7 mouse cellular contexts compared by ENCODE assay signal in the genomic region with DNA sequence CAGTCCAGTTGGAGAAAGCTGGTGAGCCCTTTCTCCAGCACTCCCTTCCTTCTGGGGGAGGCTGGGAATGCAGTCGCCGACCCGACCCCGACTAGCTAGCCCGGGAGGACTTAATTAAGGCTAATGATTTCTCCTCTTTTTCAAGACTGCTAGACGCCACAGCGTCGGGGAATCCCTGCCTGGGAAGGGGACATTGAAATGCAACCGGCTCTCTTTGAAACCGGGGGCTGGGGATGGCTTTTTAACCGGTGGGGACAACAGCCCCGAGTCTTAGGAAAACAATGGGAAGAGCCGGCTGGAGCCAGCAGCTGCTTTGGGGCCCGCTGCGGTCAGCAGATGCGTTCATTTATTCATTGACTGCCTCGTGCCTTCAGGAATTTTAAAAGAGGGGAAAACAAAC. TPM values are rescaled to one million over a fixed set of nuclear protein-coding genes. Genes with fewer than 3 reads are reported as not detected.
DNase-seq lines count a peak whose midpoint lies in the region; ATAC-seq lines count a peak whose summit lies in the region.

No protein-coding gene starts in this region.

- no peak for DNase-seq in lung, postnatal 36 days
- DNase-seq in forebrain, embryonic 11.5 days (ENCODE audit: low spot score), result peak; percentile 58
- DNase-seq in cerebellum, adult 11-12 months, result no peak

- H3K4me3 ChIP-seq in lung, embryonic 15.5 days, result peak overlapping the region; percentile 22
- H3K4me3 ChIP-seq in forebrain, embryonic 11.5 days (ENCODE audit: low read depth, low read length), result peak overlapping the region; percentile 7; the same call in 1 of the 2 replicates
- peak overlapping the region; percentile 20 for H3K4me3 ChIP-seq in limb, embryonic 12.5 days (replicated peaks)
- 0 out of 2 replicates have a peak overlapping the region, but pooled peaks have one; percentile 7 for H3K4me3 ChIP-seq in stomach, embryonic 16.5 days (replicated peaks; ENCODE audit: low read length)

- under 1% methylated on average over 17 of the region's 17 CpGs for WGBS in lung, embryonic 15.5 days
- 0% methylated on average over 17 of the region's 17 CpGs for WGBS in forebrain, embryonic 11.5 days
- under 1% methylated on average over 17 of the region's 17 CpGs for WGBS in limb, embryonic 12.5 days
- 2% methylated on average over 17 of the region's 17 CpGs for WGBS in stomach, embryonic 16.5 days

- peak overlapping the region; percentile 29; the same call in 1 of the 2 replicates for H3K9ac ChIP-seq in lung, embryonic 15.5 days
- H3K9ac ChIP-seq in forebrain, embryonic 11.5 days (ENCODE audit: low read length), result peak overlapping the region; percentile 32
- H3K9ac ChIP-seq in limb, embryonic 12.5 days (replicated peaks), result no peak overlapping the region; the same call in 1 of the 2 replicates
- no peak overlapping the region for H3K9ac ChIP-seq in stomach, embryonic 16.5 days (ENCODE audit: low read length)

- no peaks in the 10 kb centered on the region for H3K36me3 ChIP-seq in lung, embryonic 15.5 days
- H3K36me3 ChIP-seq in forebrain, embryonic 11.5 days (ENCODE audit: control insufficient read depth, insufficient read depth, low read length), result no peaks in the 10 kb centered on the region
- no peaks in the 10 kb centered on the region for H3K36me3 ChIP-seq in limb, embryonic 12.5 days
- H3K36me3 ChIP-seq in stomach, embryonic 16.5 days (ENCODE audit: control insufficient read depth, insufficient read depth, low read length), result no peaks in the 10 kb centered on the region

- ATAC-seq in lung, embryonic 15.5 days (ENCODE audit: borderline replicate concordance, extremely low read depth, low FRiP score, low TSS enrichment), result no peak
- ATAC-seq in forebrain, embryonic 11.5 days (replicated peaks; ENCODE audit: low FRiP score), result no peak
- no peak for ATAC-seq in limb, embryonic 12.5 days (ENCODE audit: insufficient number of reproducible peaks, insufficient read depth, low FRiP score, low TSS enrichment, low read depth)
- no peak for ATAC-seq in stomach, embryonic 16.5 days (ENCODE audit: insufficient read depth, low FRiP score)
- no peak for ATAC-seq in erythroid progenitor cell, adult 5-6 weeks (replicated peaks; ENCODE audit: low FRiP score, poor library complexity, severe bottlenecking)

- H3K4me1 ChIP-seq in lung, embryonic 15.5 days, result no peaks in the 10 kb centered on the region
- H3K4me1 ChIP-seq in forebrain, embryonic 11.5 days (replicated peaks; ENCODE audit: control insufficient read depth, insufficient read depth, low read length), result peaks cover 5% of the 10 kb centered on the region; the same call in 1 of the 2 replicates
- H3K4me1 ChIP-seq in limb, embryonic 12.5 days (replicated peaks), result no peaks in the 10 kb centered on the region
- H3K4me1 ChIP-seq in stomach, embryonic 16.5 days (ENCODE audit: control insufficient read depth, insufficient read depth, low read length), result no peaks in the 10 kb centered on the region

- no peaks in the 10 kb centered on the region for H3K9me3 ChIP-seq in lung, embryonic 15.5 days
- no peaks in the 10 kb centered on the region for H3K9me3 ChIP-seq in forebrain, embryonic 11.5 days (ENCODE audit: control insufficient read depth, low read length)
- H3K9me3 ChIP-seq in limb, embryonic 12.5 days, result 0 out of 2 replicates have a peak, but pooled peaks cover 5% of the 10 kb centered on the region
- no peaks in the 10 kb centered on the region for H3K9me3 ChIP-seq in stomach, embryonic 16.5 days (replicated peaks; ENCODE audit: control insufficient read depth, low read length)

- H3K27me3 ChIP-seq in lung, embryonic 15.5 days, result peaks cover 31% of the 10 kb centered on the region; the same call in 1 of the 2 replicates
- H3K27me3 ChIP-seq in forebrain, embryonic 11.5 days (ENCODE audit: control insufficient read depth, insufficient read depth, low read length), result peaks cover 49% of the 10 kb centered on the region
- peaks cover 65% of the 10 kb centered on the region for H3K27me3 ChIP-seq in limb, embryonic 12.5 days
- H3K27me3 ChIP-seq in stomach, embryonic 16.5 days (ENCODE audit: control insufficient read depth, insufficient read depth, low read length), result peaks cover 36% of the 10 kb centered on the region

- no peak overlapping the region for H3K27ac ChIP-seq in lung, embryonic 15.5 days
- no peak overlapping the region for H3K27ac ChIP-seq in forebrain, embryonic 11.5 days (ENCODE audit: low read depth, low read length)
- H3K27ac ChIP-seq in limb, embryonic 12.5 days, result no peak overlapping the region
- no peak overlapping the region for H3K27ac ChIP-seq in stomach, embryonic 16.5 days (ENCODE audit: low read length)

- H3K4me2 ChIP-seq in lung, embryonic 15.5 days, result peak overlapping the region; percentile 51
- H3K4me2 ChIP-seq in forebrain, embryonic 11.5 days (ENCODE audit: low read depth, low read length, severe bottlenecking), result peak overlapping the region; percentile 34
- peak overlapping the region; percentile 46 for H3K4me2 ChIP-seq in limb, embryonic 12.5 days
- H3K4me2 ChIP-seq in stomach, embryonic 16.5 days (ENCODE audit: low read depth, low read length), result peak overlapping the region; percentile 5; the same call in 1 of the 2 replicates

RNA-seq across cellular contexts. Expression of gene Tbx3, which starts 36.0 kb away (rescaled TPM):
- 59.7 and 63.9 TPM in 2 replicates for polyA plus RNA-seq in lung, embryonic 15.5 days (2015; fragmentation: Nextera tagmentation; extraction: Ambion mirVana)
- polyA plus RNA-seq in forebrain, embryonic 11.5 days (2014; fragmentation: Nextera tagmentation; extraction: Ambion mirVana), result 0.88 and 2.0 TPM in 2 replicates
- 38.3 and 42.4 TPM in 2 replicates for polyA plus RNA-seq in limb, embryonic 12.5 days (2016; fragmentation: Nextera tagmentation; extraction: Ambion mirVana)
- 15.8 and 16.5 TPM in 2 replicates for polyA plus RNA-seq in stomach, embryonic 16.5 days (2015; fragmentation: Nextera tagmentation; extraction: Ambion mirVana)
- not detected in 2 replicates for total RNA-seq in erythroid progenitor cell, adult 5-6 weeks (2015; ENCODE audit: low replicate concordance)
- not detected in 2 replicates for total RNA-seq in erythroid progenitor cell, adult 5-6 weeks (2017; ENCODE audit: low replicate concordance)

Comparison
In these comparisons a context has a peak if more than half of its experiments do, and no peak if none do; other contexts are left out.
1. H3K9ac ChIP-seq: peak in lung, embryonic 15.5 days (single experiment) and forebrain, embryonic 11.5 days (single experiment); none in limb, embryonic 12.5 days (single experiment) and stomach, embryonic 16.5 days (single experiment).
2. Peak in every context shown above with its lines, with median percentiles within 50 percentile points of each other: H3K4me2 ChIP-seq and H3K4me3 ChIP-seq.